Mouse (Mus musculus): ENCODE measurements around the gene Astn1. TPM values are rescaled to one million over a fixed set of nuclear protein-coding genes. Genes with fewer than 3 reads are reported as not detected.

Astn1 gene
- total RNA-seq, 4 experiments from 2014 or later = 0.52 to 1.3 (median 1.0) TPM

- DNase-seq (ENCODE audit: low spot score) = peak; percentile 71
Observed at GRCm38 (mm10) chr1:158739132-158739919, 377.3 kb downstream of the Astn1 start.

GRCm38 (mm10) chr1:158740161-158740766, 378.2 kb downstream of the Astn1 start:
- no peak for DNase-seq (ENCODE audit: low spot score)

GRCm38 (mm10) chr1:158740949-158741348, 378.9 kb downstream of the Astn1 start:
- DNase-seq (ENCODE audit: low spot score) = no peak

Small RNAs within 50 kb of the gene (microRNA-seq; reads per million reads assigned to microRNA genes)
- 8.1 reads per million, percentile 21 among the genes with 10 or more reads in this experiment for gene Mir488

Other genes with a start within 250 kb of the Astn1 start
- gene Brinp2, start 5.9 kb upstream of the Astn1 start, total RNA-seq (2022) = under 1 TPM; 0.11 to 0.22 (median 0.15) TPM